Mouse (Mus musculus): ENCODE data around the gene Rfx6. TPM values are rescaled to one million over a fixed set of nuclear protein-coding genes. Genes with fewer than 3 reads are reported as not detected.

Rfx6 gene
- total RNA-seq (2021): not detected in 2 replicates
- long read RNA-seq, experiment 1: 0 reads
- long read RNA-seq, experiment 2: 0 reads

- DNase-seq: peak; percentile 9
Measured at GRCm38 (mm10) chr10:51677548-51678250, at the start of gene Rfx6. Gene Rfx6 (plus strand): TSS chr10:51677756.

DNA sequence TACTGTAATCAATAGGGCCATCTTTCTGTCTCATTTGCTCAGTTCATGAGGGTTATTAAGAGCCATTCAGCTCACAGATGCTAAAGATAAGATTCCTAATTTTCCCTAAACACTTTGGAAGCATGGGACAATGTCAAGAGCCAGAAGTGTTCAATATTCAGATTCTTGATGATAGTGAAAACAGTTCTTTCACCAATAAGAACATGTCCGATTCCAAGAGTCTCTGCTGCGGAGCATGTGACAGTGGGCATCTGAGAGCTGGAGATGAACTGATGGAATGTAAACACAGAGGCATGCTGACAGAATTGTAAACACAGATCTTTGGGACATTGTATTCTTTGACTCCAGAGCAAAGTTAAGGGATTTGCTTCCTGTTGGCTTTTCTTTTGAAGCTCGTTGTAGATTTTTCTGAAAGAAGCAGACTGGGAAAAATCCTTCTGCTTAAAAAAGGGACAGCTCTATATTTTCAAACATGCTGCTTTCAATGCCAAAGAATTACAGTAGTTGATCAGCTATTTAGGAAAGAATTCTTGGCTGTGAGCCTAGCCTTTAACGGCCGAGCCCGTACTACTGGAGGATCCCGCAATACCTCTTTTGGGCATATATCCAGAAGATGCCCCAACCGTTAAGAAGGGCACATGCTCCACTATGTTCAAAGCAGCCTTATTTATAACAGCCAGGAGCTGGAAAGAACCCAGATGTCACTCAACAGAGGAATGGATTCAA is 46.0 kb upstream of the Rfx6 start, which contains the start of gene Gprc6a:
Gprc6a (minus strand) TSS at position 51 of the 726 bp plus-strand sequence.
- no peak for DNase-seq

GRCm38 (mm10) chr10:51649506-51650221 is 27.9 kb upstream of the Rfx6 start:
- DNase-seq: no peak

- no peak for DNase-seq
Measured at GRCm38 (mm10) chr10:51657324-51657723, 20.2 kb upstream of the Rfx6 start.

- DNase-seq: no peak
Measured at GRCm38 (mm10) chr10:51669334-51669733, 8.2 kb upstream of the Rfx6 start.

- DNase-seq: no peak
Measured at GRCm38 (mm10) chr10:51671583-51671982, 6.0 kb upstream of the Rfx6 start.

DNA sequence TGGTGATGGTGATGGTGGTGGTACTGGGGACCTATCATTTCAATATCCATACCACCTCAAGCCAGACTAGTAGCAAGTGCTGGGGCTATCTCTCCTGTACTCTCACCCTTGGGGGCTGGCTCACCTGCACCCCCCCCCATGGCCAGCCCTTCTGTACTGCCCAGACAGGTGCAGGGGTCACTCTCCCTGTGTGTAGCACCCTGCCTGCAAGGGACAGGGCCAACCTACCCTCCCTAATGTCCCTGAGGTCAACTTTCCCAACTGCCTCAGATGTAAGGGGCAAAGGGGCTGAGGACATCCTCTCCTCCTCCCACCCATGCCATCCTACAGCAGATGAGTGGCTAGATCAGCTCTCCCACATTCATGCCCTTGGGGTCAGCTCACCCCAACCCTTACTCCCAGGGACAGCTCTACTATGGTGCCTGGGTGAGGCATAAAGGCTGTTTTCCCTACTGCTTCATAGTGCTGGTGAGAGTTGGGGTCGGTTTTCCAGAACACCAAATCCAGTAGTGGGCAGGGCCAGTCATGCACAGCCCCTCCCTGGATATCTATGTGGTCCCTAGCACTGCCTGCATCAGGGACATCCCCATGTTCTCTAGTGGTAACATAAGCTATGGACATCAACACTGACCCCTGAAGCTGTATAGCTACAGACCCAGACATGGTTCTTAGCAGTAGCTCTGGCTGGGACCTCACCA is 5.3 kb upstream of the Rfx6 start:
- DNase-seq: no peak

DNA sequence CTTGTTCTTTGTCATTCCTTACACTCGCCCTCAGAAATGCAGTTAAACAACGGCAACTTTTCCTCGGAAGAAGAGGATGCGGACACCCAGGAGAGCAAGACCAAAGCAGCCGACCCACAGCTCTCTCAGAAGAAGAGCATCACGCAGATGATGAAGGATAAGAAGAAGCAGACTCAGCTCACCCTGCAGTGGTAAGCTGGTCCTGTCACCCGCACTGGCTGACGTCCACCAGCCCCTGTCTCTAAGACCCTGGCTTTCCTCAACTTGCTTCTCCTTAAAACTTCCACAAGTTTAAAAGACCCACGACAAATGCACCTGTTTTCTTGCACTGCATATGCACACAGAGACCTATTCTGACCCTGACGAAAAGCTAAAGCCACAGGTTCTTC is 689 bp downstream of the Rfx6 start:
- no peak for DNase-seq

GRCm38 (mm10) chr10:51720904-51721303 is 43.3 kb downstream of the Rfx6 start:
- DNase-seq: no peak

DNA sequence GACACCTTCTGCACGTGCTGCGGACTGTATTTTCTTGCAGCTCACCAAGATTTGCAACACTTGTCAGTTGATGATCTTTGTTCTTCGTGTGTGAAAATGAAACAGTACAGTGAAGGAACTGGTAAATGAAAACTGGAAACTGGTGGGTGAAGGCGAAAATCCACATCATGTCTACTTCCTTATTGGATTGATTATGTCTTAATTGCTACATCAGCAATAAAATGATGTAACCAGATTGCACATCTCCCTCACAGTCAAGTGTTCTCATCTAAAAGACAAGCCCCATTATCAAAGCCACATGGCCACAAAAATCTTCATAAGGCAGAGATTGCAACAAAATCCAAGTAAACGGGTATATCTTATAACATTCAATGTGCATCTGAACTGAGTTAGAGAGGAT is 83.9 kb downstream of the Rfx6 start:
- no peak for DNase-seq

DNA sequence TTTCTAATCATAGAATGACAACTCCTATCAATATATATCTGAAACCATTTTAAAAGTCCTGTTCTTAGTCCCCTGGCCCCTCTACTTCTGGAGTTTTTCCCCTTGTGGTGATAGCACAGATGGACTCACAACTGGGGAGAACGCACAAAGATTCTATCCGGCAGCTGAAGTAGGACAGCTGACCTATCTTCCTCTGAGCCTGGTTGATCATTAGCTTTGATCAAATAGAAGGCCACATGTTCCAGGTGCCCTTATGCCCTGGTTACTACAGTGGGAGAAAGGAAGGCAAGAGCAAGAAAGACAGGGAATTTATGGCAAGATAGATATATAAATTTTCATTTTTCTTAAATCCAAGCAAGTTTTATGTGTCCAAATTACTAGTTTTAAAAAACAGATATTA is 85.7 kb downstream of the Rfx6 start:
- no peak for DNase-seq

- no peak for DNase-seq
Measured at GRCm38 (mm10) chr10:51768445-51768844, 90.9 kb downstream of the Rfx6 start.

DNA sequence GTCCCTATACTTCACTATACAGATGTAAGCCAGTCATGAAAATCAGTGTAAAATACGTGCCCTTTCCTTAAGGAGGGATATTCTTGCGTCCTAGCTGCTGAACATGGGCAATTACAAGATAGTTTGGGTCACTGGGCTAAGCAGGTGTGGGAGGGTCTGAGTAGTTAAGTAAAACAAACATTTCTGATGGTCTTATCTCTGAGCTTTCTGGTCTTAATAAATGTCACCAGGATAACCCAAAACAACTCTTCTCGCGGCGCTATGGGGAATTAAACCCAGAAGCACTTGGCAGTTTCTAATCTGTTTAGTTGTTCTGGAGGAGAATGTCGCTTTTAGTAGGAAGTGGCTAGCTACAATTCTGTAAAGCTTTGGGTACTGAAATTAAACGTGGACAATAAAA is 91.7 kb downstream of the Rfx6 start:
- no peak for DNase-seq

DNA sequence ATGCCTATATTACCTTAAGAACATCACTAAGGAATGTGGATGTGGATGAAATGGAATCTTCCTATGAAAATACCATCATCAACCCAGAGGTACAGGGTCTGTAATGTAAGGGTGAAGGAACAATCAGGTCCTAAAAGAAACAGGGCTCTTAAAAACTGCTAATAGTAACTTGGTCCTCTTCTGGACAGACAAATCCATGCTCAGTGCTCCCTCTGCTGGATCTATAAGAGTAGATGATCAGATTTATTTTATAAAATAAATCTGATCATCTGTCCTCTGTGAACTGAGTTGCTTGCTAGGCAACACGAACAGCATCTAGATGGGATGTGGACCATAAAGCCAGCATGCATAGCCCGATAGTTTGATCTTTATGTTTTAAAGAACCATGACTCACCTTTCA is 102.1 kb downstream of the Rfx6 start:
- DNase-seq: no peak

Other genes starting within 250 kb of the Rfx6 start
- gene Gm49339, start 197.1 kb upstream of the Rfx6 start, total RNA-seq (2021): 0.45 and 1.3 TPM in 2 replicates
- 0.93 and 2.5 TPM in 2 replicates for gene Lilr4b, start 197.1 kb upstream of the Rfx6 start, total RNA-seq (2021)
- 1.6 and 2.3 TPM in 2 replicates for gene Lilrb4a, start 186.8 kb upstream of the Rfx6 start, total RNA-seq (2021)
- not detected in 2 replicates for gene Fam162b, start 87.2 kb upstream of the Rfx6 start, total RNA-seq (2021)
- gene Gprc6a, start 46.3 kb upstream of the Rfx6 start, total RNA-seq (2021): not detected in 2 replicates

Data from adrenal gland, postnatal 14 days (tissue).